ENCODE assay signal across 10 mouse cellular contexts in the genomic region with DNA sequence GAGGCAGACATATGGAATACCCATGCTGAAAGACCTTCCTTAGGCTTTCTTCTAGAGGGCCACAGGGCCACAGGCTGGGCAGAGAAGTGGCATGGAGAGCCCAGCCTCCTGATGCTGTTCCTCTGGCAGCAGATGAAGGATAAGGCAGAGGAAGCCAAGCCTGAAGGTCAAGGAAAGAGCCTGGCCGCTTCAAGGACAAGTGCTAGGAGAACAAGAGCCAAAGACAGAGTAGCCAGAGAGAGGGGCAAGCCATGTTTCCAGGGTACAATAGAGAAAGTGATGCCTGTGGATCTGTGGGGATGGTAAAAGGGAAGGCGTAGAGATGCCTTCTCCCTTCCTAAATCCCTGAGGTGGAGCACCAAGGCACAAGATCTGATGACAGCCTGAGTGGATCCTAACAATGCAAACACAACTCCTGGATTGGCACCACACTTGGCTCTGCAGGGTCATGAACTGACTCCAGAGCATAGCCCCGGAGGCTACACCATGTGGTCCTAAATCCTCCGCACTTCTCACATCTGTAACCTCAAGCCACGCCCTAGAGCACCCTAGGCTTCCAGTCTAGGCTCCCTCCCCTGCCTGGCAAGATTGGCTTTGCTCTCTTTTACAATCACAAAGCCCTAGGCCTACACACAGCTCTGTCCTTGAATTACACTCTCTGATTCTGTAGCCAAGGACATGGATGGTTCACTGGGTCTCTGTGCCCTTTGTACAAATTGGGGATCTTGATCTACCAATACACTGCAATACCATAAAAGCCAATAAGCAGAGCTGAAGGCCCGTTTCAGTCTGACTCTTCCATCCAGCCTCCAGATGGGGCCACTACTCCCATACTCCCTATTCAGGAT.
DNase-seq lines count a peak whose midpoint lies in the region; ATAC-seq and TF ChIP-seq lines count a peak whose summit lies in the region.
"Had no signal": no experiment of that assay in that cellular context is flagged by ENCODE, and none has a peak within 500 bp of the region (broad histone marks: within the 10 kb centered on the region; RNA-seq: fewer than 3 reads in every experiment).

No protein-coding gene starts in this region.

- no peak; the same call in 1 of the 2 replicates for TF ChIP-seq CTCF in gastrocnemius, adult 2 months (IDR thresholded peaks at IDR 0.05)
- no peak for TF ChIP-seq CTCF in lung, embryonic 14.5 days (IDR thresholded peaks at IDR 0.05; ENCODE audit: low read depth)
- TF ChIP-seq CTCF in midbrain, postnatal 0 days (IDR thresholded peaks at IDR 0.05), result no peak

- H3K4me3 ChIP-seq in gastrocnemius, adult 2 months, result no peak overlapping the region
- no peak overlapping the region for H3K4me3 ChIP-seq in lung, embryonic 14.5 days (ENCODE audit: low read depth, low read length)
- no peak overlapping the region for H3K4me3 ChIP-seq in hindbrain, embryonic 12.5 days
- no peak overlapping the region for H3K4me3 ChIP-seq in midbrain, postnatal 0 days (ENCODE audit: low read depth, low read length)
- H3K4me3 ChIP-seq: embryonic facial prominence, embryonic 12.5 days had no signal

- 68% methylated on average over 6 of the region's 6 CpGs for WGBS in lung, embryonic 14.5 days
- WGBS in hindbrain, embryonic 12.5 days, result 64% methylated on average over 6 of the region's 6 CpGs
- WGBS in midbrain, postnatal 0 days, result 64% methylated on average over 6 of the region's 6 CpGs

- intact Hi-C loops in gastrocnemius, adult 2 months (cut with DNase I), result loop anchor here (2.0 kb wide), 1 partner anchor 213 kb away; no protein-coding TSS in a partner anchor
- intact Hi-C loops in gastrocnemius, postnatal 36 days (cut with DNase I), result no loop called here

- no peak overlapping the region for H3K4me2 ChIP-seq in lung, embryonic 14.5 days
- no peak overlapping the region for H3K4me2 ChIP-seq in hindbrain, embryonic 12.5 days (replicated peaks)
- H3K4me2 ChIP-seq in midbrain, postnatal 0 days (ENCODE audit: low read depth, low read length, poor library complexity, severe bottlenecking), result no peak overlapping the region
- H3K4me2 ChIP-seq: embryonic facial prominence, embryonic 12.5 days had no signal

- no peaks in the 10 kb centered on the region for H3K27me3 ChIP-seq in lung, embryonic 14.5 days (ENCODE audit: insufficient read depth, low read length)
- H3K27me3 ChIP-seq in hindbrain, embryonic 12.5 days, result no peaks in the 10 kb centered on the region
- no peaks in the 10 kb centered on the region for H3K27me3 ChIP-seq in midbrain, postnatal 0 days (ENCODE audit: insufficient read depth, low read length)
- H3K27me3 ChIP-seq: embryonic facial prominence, embryonic 12.5 days had no signal

- H3K9ac ChIP-seq in lung, embryonic 14.5 days, result no peak overlapping the region
- no peak overlapping the region for H3K9ac ChIP-seq in hindbrain, embryonic 12.5 days
- no peak overlapping the region; the same call in 1 of the 2 replicates for H3K9ac ChIP-seq in midbrain, postnatal 0 days (replicated peaks; ENCODE audit: low read length, poor library complexity, severe bottlenecking)
- H3K9ac ChIP-seq: embryonic facial prominence, embryonic 12.5 days had no signal

- H3K36me3 ChIP-seq in lung, embryonic 14.5 days (ENCODE audit: insufficient read depth), result no peaks in the 10 kb centered on the region
- H3K36me3 ChIP-seq in hindbrain, embryonic 12.5 days, result no peaks in the 10 kb centered on the region
- no peaks in the 10 kb centered on the region for H3K36me3 ChIP-seq in midbrain, postnatal 0 days (ENCODE audit: insufficient read depth, low read length)
- H3K36me3 ChIP-seq: embryonic facial prominence, embryonic 12.5 days had no signal

- 0 out of 2 replicates have a peak, but pooled peaks cover 13% of the 10 kb centered on the region for H3K4me1 ChIP-seq in lung, embryonic 14.5 days (ENCODE audit: insufficient read depth)
- peaks cover 72% of the 10 kb centered on the region for H3K4me1 ChIP-seq in hindbrain, embryonic 12.5 days
- H3K4me1 ChIP-seq in midbrain, postnatal 0 days (ENCODE audit: insufficient read depth, low read length), result peaks cover 20% of the 10 kb centered on the region

- no peak for ATAC-seq in lung, embryonic 14.5 days (ENCODE audit: insufficient read depth)
- ATAC-seq in hindbrain, embryonic 12.5 days (ENCODE audit: low FRiP score), result no peak
- no peak for ATAC-seq in midbrain, postnatal 0 days (ENCODE audit: low FRiP score)
- ATAC-seq: intestine, embryonic 16.5 days had no signal

- DNase-seq in gastrocnemius, adult 2 months, result no peak
- DNase-seq in gastrocnemius, postnatal 36 days, result no peak
- DNase-seq in lung, embryonic 14.5 days, result no peak
- DNase-seq in lung, postnatal 25 days (ENCODE audit: low spot score), result no peak
- DNase-seq in midbrain, postnatal 0 days (ENCODE audit: low spot score), result no peak
- DNase-seq in spleen, postnatal 4 days (ENCODE audit: low spot score in 2 of 2), result no peak
- no peak for DNase-seq in urinary bladder, postnatal 10 days (ENCODE audit: low spot score)

- no peaks in the 10 kb centered on the region for H3K9me3 ChIP-seq in lung, embryonic 14.5 days (ENCODE audit: low read depth, low read length)
- H3K9me3 ChIP-seq in hindbrain, embryonic 12.5 days (replicated peaks), result no peaks in the 10 kb centered on the region
- H3K9me3 ChIP-seq in midbrain, postnatal 0 days (ENCODE audit: low read length), result no peaks in the 10 kb centered on the region
- H3K9me3 ChIP-seq: embryonic facial prominence, embryonic 12.5 days had no signal

- H3K27ac ChIP-seq in gastrocnemius, adult 2 months, result peak overlapping the region; percentile 79
- peak overlapping the region; percentile 3; the same call in 1 of the 2 replicates for H3K27ac ChIP-seq in lung, embryonic 14.5 days (ENCODE audit: low read depth)
- H3K27ac ChIP-seq in hindbrain, embryonic 12.5 days, result peak overlapping the region; percentile 42; the same call in 1 of the 2 replicates
- H3K27ac ChIP-seq in midbrain, postnatal 0 days (ENCODE audit: low read depth, low read length), result peak overlapping the region; percentile 20; the same call in 1 of the 2 replicates
- H3K27ac ChIP-seq: embryonic facial prominence, embryonic 12.5 days had no signal

Comparison
In these comparisons a context has a peak if more than half of its experiments do, and no peak if none do; other contexts are left out.
1. H3K27ac ChIP-seq: peak in every context shown above with its lines; median percentile 79 in gastrocnemius, adult 2 months; 42 in hindbrain, embryonic 12.5 days; 20 in midbrain, postnatal 0 days; 3 in lung, embryonic 14.5 days.